Comparison of ENCODE assay signal across 22 mouse cellular contexts in genomic region chr3:18333182-18333581, GRCm38 (mm10).
"Had no signal": no experiment of that assay in that cellular context is flagged by ENCODE, and none has a peak within 500 bp of the region (broad histone marks: within the 10 kb centered on the region; RNA-seq: fewer than 3 reads in every experiment).

No protein-coding gene starts in this region.

- DNase-seq: liver, embryonic 13.5 days; liver, postnatal 0 days; lung, adult 2 months; lung, postnatal 14 days; lung, postnatal 4 days; midbrain, embryonic 14.5 days; retina, postnatal 1 day; right cerebral cortex, adult 18-20 months; right cerebral cortex, postnatal 25 days; right cerebral cortex, postnatal 4 days; spleen, adult 18-20 months; thymus, postnatal 14 days; thymus, postnatal 36 days had no signal

- ATAC-seq: liver, postnatal 0 days; lung, postnatal 0 days; midbrain, embryonic 16.5 days had no signal

- H3K27ac ChIP-seq: liver, embryonic 13.5 days; liver, embryonic 15.5 days; lung, embryonic 15.5 days; midbrain, embryonic 10.5 days; midbrain, embryonic 12.5 days; neural tube, embryonic 13.5 days; neural tube, embryonic 15.5 days had no signal

- H3K4me1 ChIP-seq: liver, embryonic 13.5 days; liver, embryonic 15.5 days; lung, embryonic 15.5 days; midbrain, embryonic 10.5 days; midbrain, embryonic 12.5 days; neural tube, embryonic 13.5 days; neural tube, embryonic 15.5 days had no signal

- H3K4me3 ChIP-seq: liver, embryonic 13.5 days; liver, embryonic 15.5 days; lung, embryonic 15.5 days; midbrain, embryonic 10.5 days; midbrain, embryonic 12.5 days; myocyte; neural tube, embryonic 13.5 days; neural tube, embryonic 15.5 days had no signal

- H3K27me3 ChIP-seq: liver, embryonic 13.5 days; liver, embryonic 15.5 days; lung, embryonic 15.5 days; midbrain, embryonic 12.5 days; neural tube, embryonic 13.5 days; neural tube, embryonic 15.5 days had no signal
